Mouse (Mus musculus) megakaryocyte, embryonic 14.5 days (primary cell): ENCODE results near the gene Hoxb5. TPM values are rescaled to one million over a fixed set of nuclear protein-coding genes. Genes with fewer than 3 reads are reported as not detected.

Experiments used
- H3K27me3 ChIP-seq: replicated peaks from 2 replicates; pipeline ENCODE3; 2012; ENCODE audit warnings: inconsistent platforms
- H3K36me3 ChIP-seq: replicated peaks from 2 replicates; pipeline ENCODE3; 2012; ENCODE audit warnings: low read length, inconsistent platforms, mixed read lengths
- H3K4me1 ChIP-seq: 2 replicates; pipeline ENCODE4 v1.6.1; 2012; ENCODE audit warnings: inconsistent platforms
- H3K4me3 ChIP-seq: replicated peaks from 2 replicates; pipeline ENCODE3; 2012; ENCODE audit warnings: moderate library complexity, mild to moderate bottlenecking, inconsistent platforms
- H3K9me3 ChIP-seq: 2 replicates; pipeline ENCODE4 v1.6.1; 2012; ENCODE audit warnings: inconsistent platforms
- FLI1 ChIP-seq: IDR thresholded peaks from 2 replicates; pipeline ENCODE4 v1.6.1; 2012; ENCODE audit warnings: low read length, inconsistent platforms, mixed read lengths
- GATA1 ChIP-seq: IDR thresholded peaks from 3 replicates; pipeline ENCODE4 v1.6.1; 2012; ENCODE audit warnings: mixed read lengths, low read length, inconsistent platforms, borderline replicate concordance
- polyA plus RNA-seq: library from polyadenylated mRNA; stranded (reverse); fragments of >175 nt; gene quantifications from 2 replicates; pipeline ENCODE4 v1.2.3, GENCODE M21; 2012; ENCODE audit warnings: low replicate concordance; ENCODE audit not compliant: insufficient read depth

Gene Hoxb5
- polyA plus RNA-seq, 1 experiment, result not detected

DNA sequence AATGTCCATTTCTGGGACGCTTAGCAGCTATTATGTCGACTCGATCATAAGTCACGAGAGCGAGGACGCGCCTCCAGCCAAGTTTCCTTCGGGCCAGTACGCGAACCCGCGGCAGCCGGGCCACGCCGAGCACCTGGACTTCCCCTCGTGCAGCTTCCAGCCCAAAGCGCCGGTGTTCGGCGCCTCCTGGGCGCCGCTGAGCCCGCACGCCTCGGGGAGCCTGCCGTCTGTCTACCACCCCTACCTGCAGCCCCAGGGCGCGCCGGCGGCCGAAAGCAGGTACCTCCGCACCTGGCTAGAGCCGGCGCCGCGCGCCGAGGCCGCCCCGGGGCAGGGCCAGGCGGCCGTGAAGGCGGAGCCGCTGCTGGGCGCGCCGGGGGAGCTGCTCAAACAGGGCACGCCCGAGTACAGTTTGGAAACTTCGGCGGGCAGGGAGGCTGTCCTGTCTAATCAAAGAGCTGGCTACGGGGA, 31.6 kb upstream of the Hoxb5 start:
- H3K4me1 ChIP-seq, result peaks cover 7% of the 10 kb centered on the region
- no peak overlapping the region for H3K4me3 ChIP-seq
- H3K36me3 ChIP-seq, result no peaks in the 10 kb centered on the region
- H3K27me3 ChIP-seq, result peaks cover 100% of the 10 kb centered on the region
- no peaks in the 10 kb centered on the region for H3K9me3 ChIP-seq
- no peak for TF ChIP-seq FLI1
- TF ChIP-seq GATA1, result no peak

GRCm38 (mm10) chr11:96272024-96272921, 30.9 kb upstream of the Hoxb5 start:
- no peak for TF ChIP-seq GATA1
- no peak for TF ChIP-seq FLI1
- H3K27me3 ChIP-seq, result peaks cover 100% of the 10 kb centered on the region
- H3K4me3 ChIP-seq, result no peak overlapping the region
- H3K36me3 ChIP-seq, result no peaks in the 10 kb centered on the region
- no peaks in the 10 kb centered on the region for H3K9me3 ChIP-seq
- peaks cover 9% of the 10 kb centered on the region for H3K4me1 ChIP-seq

DNA sequence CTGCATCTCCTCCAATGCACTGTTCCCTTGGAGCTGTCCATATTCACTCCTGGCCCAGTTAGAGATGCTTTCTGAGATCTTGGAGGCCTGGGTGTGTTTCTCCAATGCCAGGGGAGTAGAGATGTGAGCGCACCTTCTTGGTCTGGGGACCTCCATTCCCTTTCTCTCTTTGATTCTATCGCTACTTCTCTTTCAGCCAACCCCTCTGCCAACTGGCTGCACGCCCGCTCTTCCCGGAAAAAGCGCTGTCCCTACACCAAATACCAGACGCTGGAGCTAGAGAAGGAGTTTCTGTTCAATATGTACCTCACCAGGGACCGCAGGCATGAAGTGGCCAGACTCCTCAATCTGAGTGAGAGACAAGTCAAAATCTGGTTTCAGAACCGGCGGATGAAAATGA, 28.7 kb upstream of the Hoxb5 start:
- Histone ChIP-seq H3K4me1 (peaks cover 13% of the 10 kb centered on the region), H3K4me3 (no peak overlapping the region), H3K27me3 (peaks cover 100% of the 10 kb centered on the region), H3K36me3 (no peaks in the 10 kb centered on the region), H3K9me3 (no peaks in the 10 kb centered on the region)
- TF ChIP-seq GATA1, result no peak
- no peak for TF ChIP-seq FLI1

GRCm38 (mm10) chr11:96275896-96276295, 27.2 kb upstream of the Hoxb5 start:
- peaks cover 99% of the 10 kb centered on the region for H3K27me3 ChIP-seq
- H3K4me1 ChIP-seq, result peaks cover 16% of the 10 kb centered on the region
- no peak overlapping the region for H3K4me3 ChIP-seq

GRCm38 (mm10) chr11:96277151-96278044, 25.7 kb upstream of the Hoxb5 start:
- H3K4me3 ChIP-seq, result no peak overlapping the region
- H3K36me3 ChIP-seq, result no peaks in the 10 kb centered on the region
- H3K4me1 ChIP-seq, result peaks cover 9% of the 10 kb centered on the region
- no peaks in the 10 kb centered on the region for H3K9me3 ChIP-seq
- TF ChIP-seq FLI1 (no peak), GATA1 (no peak)
- peaks cover 97% of the 10 kb centered on the region for H3K27me3 ChIP-seq

More at GRCm38 (mm10) chr11:96275896-96276295, 27.2 kb upstream of the Hoxb5 start:
- no peaks in the 10 kb centered on the region for H3K9me3 ChIP-seq
- no peak for TF ChIP-seq GATA1
- TF ChIP-seq FLI1, result no peak
- no peaks in the 10 kb centered on the region for H3K36me3 ChIP-seq

- peaks cover 97% of the 10 kb centered on the region for H3K27me3 ChIP-seq
- H3K4me3 ChIP-seq, result no peak overlapping the region
Measured at GRCm38 (mm10) chr11:96278324-96278723, 24.8 kb upstream of the Hoxb5 start.

GRCm38 (mm10) chr11:96278773-96279172, 24.4 kb upstream of the Hoxb5 start:
- H3K4me1 ChIP-seq, result peaks cover 14% of the 10 kb centered on the region
- no peaks in the 10 kb centered on the region for H3K36me3 ChIP-seq
- no peak for TF ChIP-seq FLI1
- no peak for TF ChIP-seq GATA1
- no peaks in the 10 kb centered on the region for H3K9me3 ChIP-seq
- H3K4me3 ChIP-seq, result no peak overlapping the region
- H3K27me3 ChIP-seq, result peaks cover 97% of the 10 kb centered on the region

More at GRCm38 (mm10) chr11:96278324-96278723, 24.8 kb upstream of the Hoxb5 start:
- no peaks in the 10 kb centered on the region for H3K9me3 ChIP-seq
- H3K4me1 ChIP-seq, result peaks cover 14% of the 10 kb centered on the region
- no peaks in the 10 kb centered on the region for H3K36me3 ChIP-seq
- no peak for TF ChIP-seq FLI1
- TF ChIP-seq GATA1, result no peak

GRCm38 (mm10) chr11:96279421-96280233, 23.5 kb upstream of the Hoxb5 start:
- peaks cover 22% of the 10 kb centered on the region for H3K4me1 ChIP-seq
- H3K9me3 ChIP-seq, result no peaks in the 10 kb centered on the region
- TF ChIP-seq FLI1 (no peak), GATA1 (no peak)
- peaks cover 97% of the 10 kb centered on the region for H3K27me3 ChIP-seq
- H3K4me3 ChIP-seq, result no peak overlapping the region
- H3K36me3 ChIP-seq, result no peaks in the 10 kb centered on the region
